Mouse (Mus musculus) thymus, postnatal 4 days (tissue): ENCODE data around the gene Tubb4a.

Experiments
- DNase-seq: peaks from one replicate; pipeline ENCODE4 v3.0.0; 2021

Tubb4a gene

DNA sequence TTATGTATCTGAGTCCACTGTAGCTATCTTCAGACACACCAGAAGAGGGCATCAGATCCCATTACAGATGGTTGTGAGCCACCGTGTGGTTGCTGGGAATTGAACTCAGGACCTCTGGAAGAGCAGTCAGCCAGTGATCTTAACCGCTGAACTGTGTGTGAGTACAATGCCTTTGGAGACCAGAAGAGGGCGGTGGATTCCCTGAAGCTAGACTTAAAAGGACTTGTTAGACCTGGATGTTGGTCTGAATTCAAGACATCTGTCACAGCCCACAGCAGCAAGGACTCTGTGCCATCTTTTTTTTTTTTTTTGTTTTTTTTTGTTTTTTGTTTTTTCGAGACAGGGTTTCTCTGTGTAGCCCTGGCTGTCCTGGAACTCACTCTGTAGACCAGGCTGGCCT is 35.9 kb downstream of the Tubb4a start:
- DNase-seq, result peak; percentile 52

- no peak for DNase-seq
Observed at GRCm38 (mm10) chr17:57048816-57049215, 38.8 kb downstream of the Tubb4a start.

- no peak for DNase-seq
Observed at GRCm38 (mm10) chr17:57047406-57047805, 40.2 kb downstream of the Tubb4a start.

- no peak for DNase-seq
Observed at GRCm38 (mm10) chr17:57041554-57041953, 46.0 kb downstream of the Tubb4a start, which contains the start of gene Slc25a41. Slc25a41 (minus strand) TSS chr17:57041654.

DNA sequence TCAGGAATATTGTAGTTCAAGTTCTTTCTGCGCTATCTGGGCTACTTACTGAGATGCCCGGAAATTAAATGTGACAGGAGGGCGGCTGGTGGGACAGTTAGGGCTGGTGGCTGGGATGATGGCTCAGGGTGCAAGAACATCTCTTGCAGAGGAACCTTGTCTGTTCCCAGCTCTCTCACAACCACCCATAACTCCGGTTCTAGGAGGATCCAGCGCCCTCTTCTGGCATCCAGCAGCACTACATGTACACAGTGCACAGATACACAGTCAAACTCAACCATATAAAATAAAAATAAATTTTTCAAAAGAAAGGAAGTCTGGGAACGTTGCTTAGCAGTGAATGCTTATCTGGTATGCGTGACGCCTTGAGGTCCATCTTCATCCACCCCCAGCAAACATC is 48.6 kb downstream of the Tubb4a start:
- peak; percentile 58 for DNase-seq

- DNase-seq, result no peak
Observed at GRCm38 (mm10) chr17:57032854-57033253, 54.7 kb downstream of the Tubb4a start.

- peak; percentile 98 for DNase-seq
Observed at GRCm38 (mm10) chr17:57031661-57032420, 55.7 kb downstream of the Tubb4a start.

- DNase-seq, result peak; percentile 86
Observed at GRCm38 (mm10) chr17:57030931-57031660, 56.5 kb downstream of the Tubb4a start, which contains the start of gene Khsrp. Khsrp (minus strand) TSS chr17:57031522.
